Mouse (Mus musculus) thymus, postnatal 14 days (tissue): Measurements from ENCODE around the gene Bfsp2.
"Not testable (repeated sequence)": the region's sequence is repeated elsewhere in the genome, so short reads cannot be mapped to it uniquely, and the experiment has no call there.

ENCODE experiments used
- DNase-seq: peaks from one replicate; pipeline ENCODE4 v3.0.0; 2021

Gene Bfsp2

DNA sequence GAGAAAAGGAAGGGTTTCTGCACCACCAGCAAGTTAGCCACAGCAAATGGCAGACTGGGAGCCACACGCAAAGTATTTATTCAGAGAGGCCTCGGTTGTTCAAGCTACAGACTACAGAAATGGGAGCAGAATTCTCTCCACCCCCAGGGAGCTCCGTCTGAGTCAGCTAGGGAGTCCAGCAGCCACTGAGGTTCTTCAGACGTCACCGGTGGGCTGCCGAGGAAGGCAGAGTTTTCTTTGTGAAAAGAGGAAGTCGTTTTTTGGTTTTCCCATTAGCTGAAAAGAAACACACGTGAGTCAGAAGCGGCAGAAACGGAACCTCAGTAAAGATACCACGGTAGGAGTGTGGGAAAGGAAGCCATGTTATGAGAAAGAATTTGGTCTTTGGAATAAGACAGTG lies 55.4 kb downstream of the Bfsp2 start:
- DNase-seq: peak; percentile 81

DNA sequence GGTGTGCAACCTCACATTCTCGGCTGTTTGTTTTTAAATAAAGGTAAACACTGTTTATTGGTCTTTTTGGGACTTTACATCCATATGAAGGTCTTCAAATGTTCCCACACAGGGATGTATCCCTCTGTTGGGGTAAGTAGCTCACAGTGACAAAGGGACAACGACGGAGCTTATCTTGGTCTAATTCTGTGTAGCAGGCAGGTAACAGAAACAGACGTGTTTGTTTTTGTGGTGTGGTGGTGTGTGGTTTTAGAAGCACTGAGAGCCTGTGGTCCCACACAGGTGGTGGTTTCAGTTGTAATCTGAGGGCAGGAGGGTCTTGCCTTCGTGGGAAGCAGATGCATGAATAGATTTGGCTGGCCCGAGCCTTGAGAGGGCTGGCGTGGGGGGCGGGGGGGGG lies 56.3 kb downstream of the Bfsp2 start:
- peak; percentile 69 for DNase-seq

DNA sequence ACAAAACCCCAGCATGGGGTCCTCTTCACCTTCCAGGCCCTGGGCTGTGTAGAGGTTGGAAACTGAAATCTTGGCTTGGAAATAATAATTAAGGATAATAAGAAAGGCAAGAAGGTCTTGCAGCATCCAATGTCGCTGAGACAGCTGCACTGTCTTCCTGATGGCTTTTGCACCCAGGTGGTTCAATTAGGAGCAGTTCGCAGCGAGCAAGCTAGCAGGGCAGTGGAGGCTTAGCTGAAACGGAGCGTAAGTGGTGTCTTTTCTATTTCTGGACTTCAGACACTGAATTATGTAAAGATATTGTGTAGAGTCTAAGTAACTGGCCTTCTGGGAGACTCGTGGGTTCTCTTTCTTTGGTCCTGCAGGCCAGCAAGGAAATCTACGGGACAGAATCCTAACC lies 56.8 kb downstream of the Bfsp2 start:
- peak; percentile 53 for DNase-seq

DNA sequence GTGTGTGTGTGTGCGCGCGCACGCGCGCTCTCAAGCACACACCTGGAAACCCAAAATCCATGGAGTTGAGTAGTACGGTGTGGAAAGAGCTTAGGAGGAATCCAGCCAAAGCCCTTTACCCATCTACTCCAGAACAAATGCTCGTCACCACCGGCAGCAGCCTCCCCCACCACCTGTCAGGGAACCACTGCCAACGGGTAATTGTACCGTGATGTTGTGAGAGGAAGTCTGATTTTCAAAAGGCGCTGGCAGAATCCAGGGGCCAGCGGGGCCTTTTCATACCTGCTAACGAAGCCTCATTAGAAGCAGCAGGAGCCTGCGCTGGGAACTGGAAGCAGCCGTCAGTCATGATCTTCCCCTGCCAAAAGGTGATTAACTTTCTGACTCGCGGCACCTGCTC lies 57.4 kb downstream of the Bfsp2 start:
- DNase-seq: peak; percentile 81

DNA sequence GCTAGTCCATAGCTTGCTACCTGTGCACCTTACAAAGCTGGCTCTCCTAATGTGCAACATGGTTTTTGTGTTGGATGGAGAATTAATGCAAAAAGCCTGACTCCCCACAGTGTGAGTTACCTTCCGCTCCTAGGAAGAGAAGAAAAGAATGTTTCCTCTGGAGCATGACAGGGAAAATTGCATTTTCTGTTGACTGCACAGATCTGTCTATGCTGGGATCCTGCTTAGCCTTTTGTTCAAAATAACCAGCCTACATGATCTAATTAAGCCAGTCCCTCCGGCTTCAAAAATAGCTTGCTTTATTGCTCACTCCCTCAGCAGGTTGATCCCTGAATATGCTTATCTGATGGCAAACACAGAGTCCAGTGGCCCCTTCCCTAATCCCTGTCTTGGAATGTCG lies 59.4 kb downstream of the Bfsp2 start:
- DNase-seq: no peak

DNA sequence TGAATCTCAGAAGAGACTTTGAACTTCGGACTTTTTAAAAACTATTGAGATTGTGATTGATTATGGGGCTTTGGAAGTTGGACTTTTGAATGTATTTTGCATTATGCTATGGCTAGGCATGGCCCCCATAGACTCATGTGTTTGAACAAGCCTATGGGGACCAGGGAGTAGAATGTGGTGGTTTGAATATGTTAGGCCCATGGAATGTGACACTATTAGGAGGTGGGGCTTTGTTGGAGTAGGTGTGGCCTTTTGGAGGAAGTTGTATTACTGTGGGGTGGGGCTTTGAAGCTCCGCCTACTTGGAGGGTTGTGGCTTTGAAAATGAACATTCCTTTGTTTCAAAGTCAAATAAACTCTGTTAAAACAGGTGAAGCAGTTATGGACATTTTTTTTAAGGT lies 61.4 kb downstream of the Bfsp2 start:
- no peak for DNase-seq

DNA sequence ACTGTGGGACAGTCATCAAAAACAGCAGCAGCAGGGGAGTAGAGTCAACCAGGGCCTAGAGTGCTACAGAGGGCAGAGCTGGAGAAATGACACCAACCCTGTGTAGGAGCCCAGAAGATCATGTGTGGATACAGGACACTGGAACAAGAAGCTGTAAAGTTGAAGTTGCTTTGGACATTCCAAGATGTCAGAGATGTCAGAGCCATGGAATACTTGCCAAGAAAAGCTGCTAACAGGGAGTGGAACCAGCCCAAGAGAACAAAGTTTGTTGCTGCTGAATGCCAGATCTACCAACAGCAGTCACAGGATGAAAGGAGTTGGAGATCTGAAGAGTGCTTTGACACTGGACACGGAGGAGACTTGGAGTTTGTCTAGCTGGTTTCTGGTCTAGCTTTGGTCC lies 62.0 kb downstream of the Bfsp2 start:
- DNase-seq: not testable (repeated sequence)

DNA sequence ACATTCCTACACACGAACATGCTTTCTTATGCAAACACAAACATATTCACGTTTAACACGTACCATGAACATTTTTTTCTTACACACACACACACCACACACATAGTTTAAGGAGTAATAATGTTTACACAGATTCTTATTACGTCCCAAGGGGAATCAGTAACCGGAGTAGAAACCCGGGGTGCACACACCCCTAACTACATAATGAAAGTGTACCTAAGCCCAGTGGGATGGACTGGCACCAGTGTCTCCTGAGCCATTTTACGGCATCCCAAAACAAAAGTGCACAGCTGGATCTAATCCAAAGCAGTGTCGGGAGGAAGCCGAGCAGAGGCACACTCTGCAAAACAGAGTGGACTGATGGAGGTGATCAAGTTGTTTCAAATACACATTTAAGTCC lies 66.8 kb downstream of the Bfsp2 start:
- no peak for DNase-seq

DNA sequence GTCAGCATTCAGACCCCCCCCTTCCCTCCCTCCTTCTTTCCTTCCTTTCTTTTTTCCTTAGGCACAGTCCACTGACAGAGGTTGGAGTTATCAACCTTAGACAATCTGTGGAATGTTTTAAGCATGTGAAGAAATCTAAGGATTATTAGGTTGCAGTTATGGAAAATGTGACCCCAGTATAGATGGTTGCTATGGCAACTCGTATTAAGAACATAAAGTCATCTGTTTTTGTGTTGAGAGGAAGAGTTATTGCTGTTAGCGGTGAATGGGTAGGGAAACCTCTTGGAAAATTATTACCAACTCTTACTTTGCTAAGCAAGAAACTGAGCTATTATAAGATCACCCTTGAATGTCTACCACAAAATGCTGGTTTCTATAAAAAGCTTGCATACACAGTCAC lies 71.1 kb downstream of the Bfsp2 start:
- no peak for DNase-seq

DNA sequence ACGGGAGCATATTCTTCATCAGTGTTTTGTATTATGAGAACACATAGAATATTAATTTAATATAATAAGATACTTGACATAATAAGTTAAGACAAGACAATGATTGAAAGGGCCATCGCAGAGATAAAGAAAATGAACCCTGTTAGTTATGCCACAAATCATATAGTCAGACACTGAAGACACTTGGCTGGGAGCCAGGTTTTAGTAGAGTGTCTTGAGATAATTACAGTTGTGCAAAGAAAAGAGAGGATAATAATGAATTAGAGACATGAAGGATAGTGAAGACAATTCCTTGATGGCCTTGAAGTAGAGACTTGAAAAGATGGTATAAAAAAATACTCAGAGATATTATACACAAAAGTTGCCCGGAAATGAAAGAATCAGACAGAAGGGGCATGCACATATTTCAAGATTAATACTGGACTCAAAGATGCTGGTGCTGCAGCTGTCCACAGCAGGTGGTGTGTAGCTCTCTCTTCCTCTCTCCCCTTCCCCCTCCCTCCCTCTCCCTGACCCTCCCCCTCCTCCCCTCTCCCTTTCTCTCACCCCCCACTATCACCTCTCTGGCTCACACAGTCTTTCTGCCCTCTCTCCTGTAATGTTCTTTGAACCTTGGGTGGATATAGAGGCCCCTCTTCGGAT lies 72.0 kb downstream of the Bfsp2 start:
- DNase-seq: no peak

DNA sequence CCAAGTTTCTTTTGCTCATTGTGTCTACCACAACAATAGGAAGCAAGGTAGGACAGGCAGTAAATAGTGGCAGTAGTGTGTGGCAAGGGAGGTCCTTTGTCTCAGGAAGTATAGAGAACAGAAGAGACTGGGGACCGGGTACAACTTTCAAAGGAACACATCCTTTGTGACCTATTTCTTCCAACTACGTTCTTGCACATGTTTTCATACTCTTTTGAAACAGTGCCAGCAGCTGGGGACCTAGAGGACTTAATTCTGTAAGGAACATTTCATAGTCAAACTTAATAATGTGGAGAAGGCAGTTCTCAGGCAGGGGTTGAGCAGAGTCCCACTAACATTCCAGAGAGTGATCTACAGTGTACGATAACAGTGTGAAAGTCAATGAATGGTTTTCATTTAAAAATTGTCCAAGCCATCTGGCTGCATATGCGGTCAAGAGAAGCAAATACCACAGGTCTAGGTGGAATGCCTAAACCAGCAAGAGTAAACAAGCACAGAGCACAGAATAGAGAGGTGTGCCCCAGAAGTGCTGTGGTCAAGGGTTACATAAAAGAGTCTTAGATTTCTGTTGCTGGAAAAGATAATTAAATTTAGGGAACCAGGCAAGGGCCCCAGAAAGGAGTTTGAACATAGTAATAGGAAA lies 76.8 kb downstream of the Bfsp2 start:
- peak; percentile 65 for DNase-seq

DNA sequence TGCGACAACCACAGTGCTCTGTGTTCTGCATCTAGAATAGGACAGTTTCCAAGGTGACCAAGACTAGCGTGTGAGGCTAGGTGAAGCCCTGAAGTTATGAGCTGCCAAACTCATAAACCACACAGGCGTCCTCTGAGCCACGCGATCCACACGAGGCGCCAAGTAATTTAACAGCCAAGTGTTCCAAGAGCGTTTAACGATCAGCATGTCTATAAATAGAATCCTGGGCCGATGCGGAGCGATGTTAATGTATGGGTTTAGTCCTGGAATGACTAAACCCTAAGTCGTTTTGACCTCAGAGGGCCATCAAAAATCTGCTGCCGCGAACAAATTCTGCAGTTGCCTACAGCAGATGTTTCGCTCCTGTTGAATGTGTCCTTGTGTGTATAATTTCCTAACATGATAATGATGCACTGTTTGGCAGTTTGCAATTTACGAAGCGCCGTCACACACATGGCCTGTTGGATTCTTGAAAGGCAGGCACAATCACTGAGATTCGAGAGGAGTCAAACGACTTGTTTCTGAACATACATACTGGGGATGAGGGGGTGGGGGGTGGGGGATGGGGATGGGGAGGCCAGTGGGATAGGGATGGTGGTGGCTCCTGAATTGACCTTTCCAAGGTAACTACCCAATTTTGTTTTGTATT lies 81.6 kb downstream of the Bfsp2 start:
- no peak for DNase-seq

DNA sequence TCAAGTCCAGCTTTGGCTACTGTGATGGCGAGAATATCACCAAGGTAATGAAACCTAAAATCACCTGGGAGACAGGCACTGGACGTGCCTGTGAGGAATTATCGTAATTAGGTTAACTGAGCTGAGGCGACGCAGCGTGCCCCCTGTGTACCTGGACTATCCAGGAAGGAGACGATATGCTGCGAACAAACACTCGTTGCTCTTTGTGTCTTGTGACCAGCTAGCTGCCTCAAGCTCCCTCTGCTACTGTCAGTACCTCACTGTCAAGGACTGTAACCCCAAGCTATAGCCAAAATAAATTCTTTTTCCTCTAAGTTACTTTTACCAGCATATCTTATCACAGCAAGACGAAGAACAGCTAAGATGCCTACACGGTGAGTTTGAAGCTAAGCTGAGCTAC lies 87.0 kb downstream of the Bfsp2 start:
- DNase-seq: no peak

DNA sequence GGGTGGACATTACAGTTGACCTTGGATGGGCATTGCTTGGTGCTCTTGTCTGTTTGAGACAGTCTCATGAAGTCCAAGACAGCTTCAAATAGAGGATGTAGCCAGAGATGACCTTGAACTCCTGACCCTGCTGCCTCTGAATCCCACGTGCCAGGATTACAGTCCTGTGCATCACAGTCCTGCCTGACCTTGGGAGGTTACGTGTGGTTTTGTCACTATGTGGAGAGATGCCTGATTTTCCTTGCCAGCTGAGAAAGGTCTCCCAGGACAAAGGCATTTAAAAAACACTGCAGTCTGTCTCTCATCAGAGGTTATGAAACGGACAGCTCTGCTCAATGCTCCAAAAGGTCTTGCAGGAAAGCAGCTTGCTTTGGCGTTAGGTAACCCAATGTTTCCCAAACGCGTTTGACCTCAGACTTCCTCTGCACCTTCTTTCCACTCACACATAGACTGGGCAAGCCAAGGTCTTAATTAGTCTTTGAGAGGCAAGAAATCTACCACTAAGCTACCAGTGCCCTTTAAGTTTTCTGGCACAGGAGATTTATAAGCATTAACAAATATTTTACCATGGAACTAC lies 88.3 kb downstream of the Bfsp2 start:
- no peak for DNase-seq

DNA sequence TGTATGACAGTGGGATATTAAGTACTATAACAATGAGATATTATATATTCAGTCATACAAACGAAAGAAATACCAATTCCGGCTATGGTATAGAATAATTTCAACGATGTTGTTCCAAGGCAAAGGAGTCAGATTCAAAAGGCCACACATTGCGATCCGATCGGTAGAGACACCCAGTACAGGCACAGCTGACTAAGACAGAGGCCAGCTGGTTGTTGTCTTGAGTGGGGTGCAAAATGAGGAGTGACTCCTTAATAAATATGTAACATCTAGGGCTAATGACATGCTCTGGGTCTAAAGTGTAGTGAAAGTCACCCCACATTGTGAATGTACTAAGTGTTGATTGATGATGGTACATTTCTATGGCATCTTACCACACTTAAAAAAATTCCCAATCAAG lies 91.0 kb downstream of the Bfsp2 start:
- no peak for DNase-seq

DNA sequence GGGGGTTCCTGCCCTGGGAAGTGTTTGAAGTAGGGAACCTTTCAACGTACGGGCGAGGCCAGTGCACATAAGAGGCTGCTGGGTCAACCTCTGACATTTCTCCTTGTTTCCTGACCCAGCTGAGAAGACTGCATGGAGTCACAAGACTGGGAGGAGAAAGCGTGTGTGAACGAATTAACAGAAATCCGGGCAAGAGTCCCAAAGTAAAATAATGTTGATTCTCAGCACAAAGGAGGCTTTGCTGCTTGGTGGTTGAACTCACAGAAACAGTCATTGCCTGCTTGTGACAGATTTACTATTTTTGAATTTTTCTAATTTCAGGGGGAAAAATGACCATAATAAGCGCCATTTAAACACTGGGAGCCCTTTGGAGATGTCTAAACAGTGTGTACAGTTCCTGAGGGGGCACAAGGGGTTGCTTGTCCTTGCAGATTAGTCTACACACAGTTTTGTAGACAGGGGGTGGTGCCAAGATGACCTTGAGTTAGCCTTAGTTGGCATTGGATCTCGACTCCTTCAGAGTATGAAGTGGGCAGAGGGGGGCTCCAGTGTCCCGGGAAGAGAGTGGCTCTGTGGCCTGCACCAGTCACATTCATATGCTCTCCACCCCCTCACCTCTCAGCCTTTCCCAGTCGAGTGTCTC lies 93.1 kb downstream of the Bfsp2 start:
- DNase-seq: no peak

DNA sequence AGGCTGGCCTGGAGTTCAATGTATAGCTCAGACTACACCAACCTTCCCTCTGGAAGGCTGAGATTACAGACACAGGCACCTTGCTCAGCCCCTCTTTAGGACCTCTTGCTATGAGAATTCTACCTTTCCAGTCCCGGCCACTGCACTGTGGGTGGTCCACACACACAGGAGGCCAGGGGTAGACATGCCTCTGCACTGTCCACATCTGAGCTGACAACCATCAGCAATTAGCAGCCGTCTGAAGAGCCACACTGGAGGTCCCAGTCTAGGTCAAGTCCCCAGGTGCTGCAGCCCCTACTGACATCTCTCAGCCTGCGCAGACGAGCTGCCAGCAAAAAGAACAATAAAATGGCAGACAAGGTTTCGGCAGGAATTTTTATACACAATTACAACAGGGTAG lies 93.6 kb downstream of the Bfsp2 start:
- no peak for DNase-seq

DNA sequence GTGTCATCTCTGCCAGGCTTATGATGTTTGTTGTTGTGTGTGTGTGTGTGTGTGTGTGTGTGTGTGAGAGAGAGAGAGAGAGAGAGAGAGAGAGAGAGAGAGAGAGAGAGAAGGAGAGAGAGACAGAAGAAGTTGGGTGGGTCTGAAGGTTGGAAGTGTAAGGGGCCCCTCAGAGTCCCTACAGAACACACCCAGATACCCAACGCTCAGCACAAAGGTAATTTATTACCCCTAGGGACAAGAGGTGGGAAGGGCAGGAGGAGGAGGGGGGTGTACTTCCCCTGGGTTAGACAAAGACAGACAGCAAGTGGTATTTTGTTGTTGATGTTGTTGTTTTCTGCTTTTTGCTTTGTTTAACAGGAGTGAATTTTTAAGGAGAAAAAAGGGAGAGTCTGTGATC lies 94.6 kb downstream of the Bfsp2 start:
- DNase-seq: no peak

DNA sequence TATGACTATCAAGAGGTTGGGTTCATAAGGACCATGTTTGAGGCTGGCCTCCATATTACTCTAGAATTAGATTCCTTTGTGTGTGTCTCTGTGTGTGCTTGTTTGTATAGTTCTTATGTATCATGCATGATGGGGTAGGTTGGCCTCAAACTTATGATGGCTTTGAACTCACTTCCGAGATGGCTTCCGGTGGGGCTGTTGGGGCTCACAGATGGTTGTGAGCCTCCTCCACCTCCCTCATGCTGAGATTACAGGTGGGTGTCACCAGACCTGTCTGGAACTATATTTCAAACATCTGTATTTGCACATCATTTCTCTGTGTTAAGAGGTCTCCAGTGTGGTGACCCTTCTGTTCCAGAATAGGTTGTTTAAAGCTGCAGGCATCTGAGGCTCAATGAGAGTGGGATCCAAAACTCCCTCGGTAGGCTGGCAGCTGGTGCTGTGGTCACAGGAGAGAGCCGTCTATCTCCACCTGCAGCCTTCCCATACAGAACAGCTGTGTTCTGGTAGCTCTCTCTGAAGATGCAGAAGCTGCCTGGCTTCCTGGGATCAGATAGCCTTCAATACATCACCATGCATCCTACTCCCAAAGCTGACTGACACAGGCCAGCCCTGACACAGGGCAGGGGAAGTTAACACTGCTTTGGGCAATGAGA lies 96.0 kb downstream of the Bfsp2 start:
- DNase-seq: peak; percentile 65

DNA sequence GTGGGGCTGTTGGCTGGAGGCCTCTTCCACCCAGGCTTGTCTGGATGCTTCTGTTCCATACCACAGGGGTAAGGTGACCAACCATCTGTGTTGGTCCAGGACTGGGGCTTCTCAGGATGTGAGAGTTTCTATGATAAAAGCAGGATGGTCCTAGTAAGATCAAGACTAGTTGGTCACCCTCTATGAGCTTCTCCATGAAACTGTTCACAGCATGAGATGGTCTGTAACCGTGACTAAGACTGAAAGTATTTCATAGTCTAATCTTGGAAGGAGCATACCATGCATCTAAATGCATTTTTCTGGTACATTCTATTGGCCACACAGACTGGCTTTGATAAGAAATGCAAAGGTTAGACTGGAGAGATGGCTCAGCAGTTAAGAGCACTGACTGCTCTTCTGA lies 96.6 kb downstream of the Bfsp2 start:
- no peak for DNase-seq

DNA sequence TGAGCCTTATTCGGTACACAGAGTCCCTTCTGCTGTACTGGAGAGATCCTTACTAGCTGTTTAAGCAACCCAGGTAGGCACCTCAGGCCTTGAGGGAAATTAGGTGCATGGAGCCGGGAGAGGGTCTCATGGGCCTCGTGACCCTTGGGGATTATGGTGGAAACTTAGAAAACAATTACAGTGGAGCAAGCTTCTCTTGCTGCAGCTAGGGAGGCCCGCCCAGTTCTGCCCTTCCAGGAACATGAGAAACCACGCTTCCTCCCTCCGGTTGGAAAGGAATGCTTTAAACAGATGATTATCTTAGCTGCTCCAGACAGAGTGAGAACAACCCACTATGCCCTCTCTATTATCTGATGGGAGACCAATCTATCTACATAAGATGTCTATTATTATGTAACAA lies 97.2 kb downstream of the Bfsp2 start:
- DNase-seq: no peak

DNA sequence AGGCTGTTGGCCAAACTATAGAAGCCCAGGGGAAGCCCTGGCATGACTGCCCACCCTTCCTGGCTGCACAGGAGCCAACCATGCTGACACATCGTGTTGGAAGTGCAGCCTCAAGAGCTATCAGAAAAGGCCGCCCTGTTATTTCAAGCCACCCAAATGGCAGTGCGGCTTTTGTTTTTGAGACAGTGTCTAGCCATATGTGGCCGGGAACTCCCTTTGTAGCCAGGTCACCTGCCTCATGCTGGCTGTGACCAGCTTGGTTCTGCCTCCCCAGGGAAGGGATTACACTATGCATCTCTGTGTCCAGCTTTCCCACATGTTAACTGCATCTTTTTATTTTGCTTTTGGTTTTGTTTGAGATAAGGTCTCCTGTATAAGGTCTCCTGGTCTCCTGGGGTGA lies 99.7 kb downstream of the Bfsp2 start:
- DNase-seq: no peak

DNA sequence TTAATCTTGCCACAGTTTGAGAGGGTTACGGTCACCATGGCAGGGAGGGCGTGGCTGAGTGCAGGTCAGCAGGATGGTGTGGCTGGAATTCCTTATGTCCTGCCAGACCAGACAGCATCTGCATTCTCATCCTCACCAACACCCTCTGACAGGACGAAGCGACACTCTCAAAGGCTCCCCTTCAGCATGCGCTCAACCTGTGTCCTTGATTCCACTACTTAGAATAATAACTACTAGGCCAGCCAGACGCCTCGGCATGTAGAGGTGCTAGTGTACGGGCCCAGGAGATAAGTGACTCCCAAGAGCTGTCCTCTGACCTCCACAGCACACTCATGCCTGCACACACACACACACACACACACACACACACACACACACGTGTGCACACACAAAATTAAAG lies 101.0 kb downstream of the Bfsp2 start:
- DNase-seq: no peak
